Mouse (Mus musculus) thymus, adult 2 months (tissue): ENCODE measurements around the gene Brsk2.

Experiments used
- CTCF ChIP-seq: fragments of 200-500 bp; IDR thresholded peaks from 2 replicates; pipeline ENCODE4 v1.5.1; 2012; ENCODE audit warnings: mild to moderate bottlenecking, control low read depth, low read length, moderate library complexity, borderline replicate concordance; ENCODE audit not compliant: control insufficient read depth, poor library complexity, insufficient read depth; ENCODE audit errors: extremely low read depth
- POLR2A ChIP-seq: fragments of 200-500 bp; IDR thresholded peaks from 2 replicates; pipeline ENCODE4 v1.6.1; 2012; ENCODE audit warnings: mild to moderate bottlenecking, low read length, control low read depth, moderate library complexity; ENCODE audit not compliant: control insufficient read depth, poor library complexity, insufficient read depth; ENCODE audit errors: extremely low read depth

GRCm38 (mm10) chr7:141972831-141973619 is 23.5 kb downstream of the Brsk2 start:
- TF ChIP-seq POLR2A (no peak), CTCF (peak; percentile 3; the same call in 1 of the 2 replicates)
